Mouse (Mus musculus) hindbrain, embryonic 16.5 days (tissue): ENCODE results near the gene Olfr202. TPM values are rescaled to one million over a fixed set of nuclear protein-coding genes. Genes with fewer than 3 reads are reported as not detected.

Experiments
- ATAC-seq: fragments of 200-750 bp; cut with Nextera tagmentation; 2 replicates; pipeline ENCODE4 v1.8.0; 2017; ENCODE audit warnings: moderate TSS enrichment, moderate library complexity
- H3K27ac ChIP-seq: fragments of 300-500 bp; sonication (generic); 2 replicates; pipeline ENCODE4 v1.5.1; 2014; ENCODE audit warnings: low read depth, mild to moderate bottlenecking, control low read depth, low read length, moderate library complexity
- H3K27me3 ChIP-seq: fragments of 300-500 bp; sonication (generic); replicated peaks from 2 replicates; pipeline ENCODE4 v1.6.1; 2014; ENCODE audit warnings: low read length; ENCODE audit not compliant: control insufficient read depth, insufficient read depth
- H3K36me3 ChIP-seq: fragments of 300-500 bp; sonication (generic); 2 replicates; pipeline ENCODE4 v1.6.1; 2014; ENCODE audit warnings: mild to moderate bottlenecking, low read length, moderate library complexity, mixed read lengths; ENCODE audit not compliant: control insufficient read depth, insufficient read depth
- H3K4me1 ChIP-seq: fragments of 300-500 bp; sonication (generic); 2 replicates; pipeline ENCODE4 v1.6.1; 2014; ENCODE audit warnings: low read depth, low read length; ENCODE audit not compliant: control insufficient read depth, insufficient read depth
- H3K4me2 ChIP-seq: fragments of 300-500 bp; sonication (generic); 2 replicates; pipeline ENCODE4 v1.6.1; 2014; ENCODE audit warnings: mild to moderate bottlenecking, low read length, control low read depth, moderate library complexity
- H3K4me3 ChIP-seq: fragments of 300-500 bp; sonication (generic); 2 replicates; pipeline ENCODE4 v1.5.1; 2014; ENCODE audit warnings: mild to moderate bottlenecking, low read length, control low read depth, moderate library complexity
- H3K9ac ChIP-seq: fragments of 300-500 bp; sonication (generic); 2 replicates; pipeline ENCODE4 v1.6.1; 2014; ENCODE audit warnings: low read depth, mild to moderate bottlenecking, control low read depth, low read length, moderate library complexity
- H3K9me3 ChIP-seq: fragments of 300-500 bp; sonication (generic); 2 replicates; pipeline ENCODE4 v1.6.1; 2014; ENCODE audit warnings: mild to moderate bottlenecking, low read length, moderate library complexity; ENCODE audit not compliant: control insufficient read depth
- WGBS: fragments of 180-500 bp; shearing (Covaris S2); extraction: QIAGEN DNeasy Blood & Tissue Kit; methylation state at CpG from one replicate; pipeline ENCODE4 v1.1.7; 2014; 5-methylcytosine and 5-hydroxymethylcytosine counted together
- polyA plus RNA-seq: library from polyadenylated mRNA; unstranded; fragments of >200 nt; fragmentation: Nextera tagmentation; extraction: Ambion mirVana; gene quantifications from 2 replicates; pipeline ENCODE4 v1.2.1, GENCODE M21; 2015

Gene Olfr202
- polyA plus RNA-seq, 1 experiment from 2014 or later: not detected

- Histone ChIP-seq H3K36me3 (no peaks in the 10 kb centered on the region), H3K4me1 (no peaks in the 10 kb centered on the region), H3K4me2 (no peak overlapping the region), H3K27ac (no peak overlapping the region), H3K9ac (no peak overlapping the region), H3K9me3 (peaks cover 4% of the 10 kb centered on the region; the same call in 1 of the 2 replicates), H3K4me3 (no peak overlapping the region), H3K27me3 (no peaks in the 10 kb centered on the region)
- ATAC-seq: no peak
- 91% methylated on average over 17 of the region's 17 CpGs for WGBS
Observed at GRCm38 (mm10) chr16:59249684-59250083, 36.9 kb downstream of the Olfr202 start.

Other genes with a start within 250 kb of the Olfr202 start
- not detected in 2 replicates for gene Olfr187, start 247.0 kb downstream of the Olfr202 start, polyA plus RNA-seq
- not detected in 2 replicates for gene Olfr190, start 208.8 kb downstream of the Olfr202 start, polyA plus RNA-seq
- not detected in 2 replicates for gene Olfr191, start 197.0 kb downstream of the Olfr202 start, polyA plus RNA-seq
- not detected in 2 replicates for gene Olfr193, start 174.9 kb downstream of the Olfr202 start, polyA plus RNA-seq
- gene Olfr194, start 165.7 kb downstream of the Olfr202 start, polyA plus RNA-seq: not detected in 2 replicates
- not detected in 2 replicates for gene Olfr195, start 139.7 kb downstream of the Olfr202 start, polyA plus RNA-seq
- not detected in 2 replicates for gene Olfr196, start 116.3 kb downstream of the Olfr202 start, polyA plus RNA-seq
- gene Olfr198, start 83.3 kb downstream of the Olfr202 start, polyA plus RNA-seq: not detected in 2 replicates
- not detected in 2 replicates for gene Olfr199, start 67.0 kb downstream of the Olfr202 start, polyA plus RNA-seq
- gene Olfr201, start 14.2 kb downstream of the Olfr202 start, polyA plus RNA-seq: not detected in 2 replicates
- not detected in 2 replicates for gene Olfr203, start 12.1 kb upstream of the Olfr202 start, polyA plus RNA-seq
- not detected in 2 replicates for gene Olfr204, start 31.5 kb upstream of the Olfr202 start, polyA plus RNA-seq
- gene Olfr205, start 44.3 kb upstream of the Olfr202 start, polyA plus RNA-seq: not detected in 2 replicates
- gene Olfr206, start 62.5 kb upstream of the Olfr202 start, polyA plus RNA-seq: not detected in 2 replicates
- not detected in 2 replicates for gene Olfr209, start 77.2 kb upstream of the Olfr202 start, polyA plus RNA-seq
- gene Gabrr3, start 120.5 kb upstream of the Olfr202 start, polyA plus RNA-seq: not detected in 2 replicates
- gene Riox2, start 185.0 kb upstream of the Olfr202 start, polyA plus RNA-seq: 16.8 and 19.0 TPM in 2 replicates